Mouse (Mus musculus): Measurements from ENCODE around the gene Ccdc124. TPM values are rescaled to one million over a fixed set of nuclear protein-coding genes. Genes with fewer than 3 reads are reported as not detected.
A peak's percentile ranks its signal among the peaks of the same experiment; 100 is the strongest.

The Ccdc124 gene
- polyA plus RNA-seq, 1 experiment = 62.8 TPM

DNA sequence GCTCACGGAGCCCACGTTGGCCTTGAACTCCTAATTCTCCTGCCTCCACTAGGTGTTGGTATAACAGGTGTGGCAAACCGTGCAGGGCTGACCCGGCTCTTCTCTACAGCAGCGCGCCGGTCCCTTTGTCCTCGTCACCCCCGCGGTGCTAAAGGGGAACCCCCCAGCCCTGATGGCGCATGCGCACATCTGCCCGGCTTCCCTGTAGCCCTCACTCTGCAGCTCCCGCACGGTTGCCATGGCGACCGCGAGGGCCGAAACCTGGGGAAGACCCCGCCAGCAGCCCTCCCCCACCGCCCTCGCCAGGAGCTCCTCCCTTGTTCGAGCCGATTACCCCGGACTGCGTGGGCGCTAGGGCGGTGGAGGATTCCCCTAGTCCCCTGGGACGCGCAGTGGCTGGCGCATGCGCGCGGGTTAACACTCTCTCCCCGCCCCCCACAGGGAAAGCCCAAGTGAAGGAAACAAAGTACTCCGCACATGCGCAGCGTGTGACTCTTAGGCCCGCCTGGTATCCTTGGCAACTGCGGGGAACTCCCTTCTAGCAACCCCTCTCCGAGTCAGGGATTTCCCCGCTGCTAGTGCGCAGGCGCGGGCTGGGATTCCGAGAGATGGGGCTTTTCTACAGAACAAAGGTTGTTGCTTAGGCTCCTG lies 8.3 kb downstream of the Ccdc124 start:
- Histone ChIP-seq H3K27me3 (ENCODE audit: control insufficient read depth, insufficient read depth, low read length, poor library complexity, severe bottlenecking) (peaks cover 14% of the 10 kb centered on the region), H3K4me3 (ENCODE audit: low read depth, low read length) (peak overlapping the region; percentile 63), H3K4me1 (ENCODE audit: control insufficient read depth, insufficient read depth, low read length) (peaks cover 3% of the 10 kb centered on the region), H3K9me3 (replicated peaks; ENCODE audit: control insufficient read depth, insufficient read depth, low read length, poor library complexity, severe bottlenecking) (no peaks in the 10 kb centered on the region), H3K9ac (ENCODE audit: low read depth, poor library complexity, severe bottlenecking) (peak overlapping the region; percentile 13), H3K27ac (ENCODE audit: insufficient read depth, low read length) (peak overlapping the region; percentile 75), H3K36me3 (ENCODE audit: control insufficient read depth, insufficient read depth, low read length, poor library complexity, severe bottlenecking) (no peaks in the 10 kb centered on the region; the same call in 1 of the 2 replicates)
- TF ChIP-seq POLR2A (IDR thresholded peaks at IDR 0.05; ENCODE audit: insufficient read depth, low read length) (no peak), EP300 (IDR thresholded peaks at IDR 0.05; ENCODE audit: insufficient read depth, low read depth, low read length) (peak; percentile 44)

DNA sequence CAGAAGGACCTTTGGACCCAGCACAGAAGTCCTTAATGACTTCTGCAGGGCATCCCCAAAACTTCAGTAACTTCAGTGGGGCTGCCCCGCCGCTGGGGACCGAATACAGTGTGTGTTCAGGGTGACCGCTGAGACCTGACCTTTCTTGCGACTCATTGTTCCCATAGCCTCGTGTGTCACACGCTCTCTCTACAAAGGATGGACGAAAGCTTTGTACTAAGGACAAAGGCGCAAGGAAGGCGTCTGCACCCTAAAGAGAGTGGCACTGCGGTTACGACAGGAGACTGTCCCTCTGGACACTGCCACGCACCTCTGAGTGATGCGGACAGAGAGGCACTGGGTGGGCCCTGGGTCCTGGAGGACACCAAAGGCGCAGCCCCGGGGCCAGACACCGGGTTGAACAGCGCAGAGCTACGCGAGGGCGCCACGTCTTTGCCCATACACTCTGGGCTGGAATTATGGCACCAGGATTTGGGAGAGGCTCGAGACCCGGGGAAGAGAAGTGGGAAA lies 9.0 kb downstream of the Ccdc124 start:
- TF ChIP-seq CTCF (IDR thresholded peaks at IDR 0.05; ENCODE audit: low read depth, low read length) (no peak), EP300 (IDR thresholded peaks at IDR 0.05; ENCODE audit: insufficient read depth, low read depth, low read length) (peak; percentile 73)
- H3K9me3 ChIP-seq (replicated peaks; ENCODE audit: control insufficient read depth, insufficient read depth, low read length, poor library complexity, severe bottlenecking) = no peaks in the 10 kb centered on the region
- peak overlapping the region; percentile 5 for H3K9ac ChIP-seq (ENCODE audit: low read depth, poor library complexity, severe bottlenecking)
- peak overlapping the region; percentile 3 for H3K27ac ChIP-seq (ENCODE audit: insufficient read depth, low read length)
- peaks cover 3% of the 10 kb centered on the region for H3K4me1 ChIP-seq (ENCODE audit: control insufficient read depth, insufficient read depth, low read length)
- H3K36me3 ChIP-seq (ENCODE audit: control insufficient read depth, insufficient read depth, low read length, poor library complexity, severe bottlenecking) = no peaks in the 10 kb centered on the region; the same call in 1 of the 2 replicates
- peak overlapping the region; percentile 59 for H3K4me3 ChIP-seq (ENCODE audit: low read depth, low read length)
- peaks cover 14% of the 10 kb centered on the region for H3K27me3 ChIP-seq (ENCODE audit: control insufficient read depth, insufficient read depth, low read length, poor library complexity, severe bottlenecking)

DNA sequence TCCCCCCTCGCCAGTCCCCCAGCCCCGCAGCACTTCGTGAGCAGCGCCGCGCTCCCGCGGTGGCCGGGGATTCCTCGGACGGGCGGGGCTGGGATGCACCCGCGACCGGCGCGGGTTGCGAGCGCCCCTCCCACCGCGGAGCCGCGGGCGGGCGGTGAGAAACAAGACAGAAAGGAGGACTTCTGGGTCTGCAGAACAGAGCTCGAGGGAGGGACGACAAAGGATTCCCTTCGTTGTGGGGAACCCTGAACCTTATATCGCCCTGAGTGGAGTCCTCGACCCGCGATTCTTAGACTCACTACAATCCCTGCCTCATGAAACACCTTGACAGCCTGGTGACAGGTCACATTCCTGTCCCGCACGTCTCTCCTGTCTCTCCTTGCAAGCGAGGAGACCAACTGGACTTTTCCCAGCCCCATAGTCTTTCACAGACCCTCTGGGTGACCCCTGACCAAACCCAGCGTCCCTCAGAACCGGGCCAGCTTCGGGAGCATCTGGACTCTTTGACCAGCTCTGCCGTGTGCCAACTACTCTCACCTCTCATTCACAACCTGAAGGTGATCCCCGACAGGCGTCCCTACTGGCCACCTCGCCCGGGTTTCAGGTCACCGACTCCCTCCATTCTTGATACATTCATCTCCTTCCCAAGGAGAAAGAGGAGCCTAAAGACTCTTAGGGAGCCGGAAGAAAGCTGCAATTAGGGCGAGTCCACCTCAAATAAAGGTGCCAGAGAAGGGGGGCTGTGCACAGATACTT lies 9.6 kb downstream of the Ccdc124 start:
- no peaks in the 10 kb centered on the region for H3K9me3 ChIP-seq (replicated peaks; ENCODE audit: control insufficient read depth, insufficient read depth, low read length, poor library complexity, severe bottlenecking)
- no peak overlapping the region for H3K27ac ChIP-seq (ENCODE audit: insufficient read depth, low read length)

DNA sequence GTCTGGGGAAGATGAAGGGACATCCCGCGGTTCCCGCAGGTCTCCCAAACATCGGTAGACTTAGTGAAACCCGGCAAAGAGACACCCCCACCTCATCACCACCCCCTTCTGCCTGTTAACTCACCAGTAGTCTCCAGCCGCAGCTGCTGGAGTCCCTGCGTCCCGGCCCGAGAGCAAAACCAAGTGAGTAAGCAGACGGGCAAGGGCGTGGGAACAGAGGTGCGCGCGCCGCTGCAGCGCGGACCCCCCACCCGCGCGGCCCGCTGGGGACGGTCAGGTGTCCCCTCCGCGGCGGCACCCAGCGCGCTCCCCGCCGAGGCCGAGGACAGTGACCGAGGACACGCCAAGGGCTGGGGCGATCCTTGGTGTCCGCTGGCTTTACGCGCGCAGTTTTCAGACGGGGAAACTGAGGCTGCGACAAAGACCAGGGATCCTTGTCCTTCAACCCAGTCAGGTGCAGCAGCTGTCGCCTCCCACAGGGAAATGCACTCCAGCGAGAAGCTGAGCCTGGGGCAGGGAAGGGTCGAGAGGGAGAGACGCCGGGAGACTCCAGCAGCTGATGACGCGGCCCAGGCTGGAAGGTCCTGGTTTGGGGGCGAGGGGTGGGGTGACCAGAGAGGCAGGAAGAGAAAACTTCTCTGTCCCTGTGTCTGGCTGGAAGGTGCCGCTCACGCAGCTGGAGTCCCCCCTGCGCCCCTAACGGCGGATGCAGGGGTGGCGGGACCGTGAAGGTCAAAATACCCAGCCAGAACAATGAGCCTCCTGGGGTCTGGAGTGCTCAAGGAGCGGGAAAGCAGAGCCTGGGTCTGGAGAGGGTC lies 10.7 kb downstream of the Ccdc124 start, which contains the start of gene Kcnn1:
Gene Kcnn1, minus strand, starts transcription at position 435 of the 818 bp plus-strand sequence.
- Histone ChIP-seq H3K9me3 (replicated peaks; ENCODE audit: control insufficient read depth, insufficient read depth, low read length, poor library complexity, severe bottlenecking) (no peaks in the 10 kb centered on the region), H3K4me3 (ENCODE audit: low read depth, low read length) (peak within 1 kb of the TSS; percentile 38), H3K27ac (ENCODE audit: insufficient read depth, low read length) (no peak within 1 kb of the TSS), H3K27me3 (ENCODE audit: control insufficient read depth, insufficient read depth, low read length, poor library complexity, severe bottlenecking) (peaks cover 14% of the 10 kb centered on the region), H3K4me1 (ENCODE audit: control insufficient read depth, insufficient read depth, low read length) (peaks cover 3% of the 10 kb centered on the region), H3K9ac (ENCODE audit: low read depth, poor library complexity, severe bottlenecking) (peak within 1 kb of the TSS; percentile 41), H3K36me3 (ENCODE audit: control insufficient read depth, insufficient read depth, low read length, poor library complexity, severe bottlenecking) (no peaks in the 10 kb centered on the region; the same call in 1 of the 2 replicates)
- TF ChIP-seq EP300 (IDR thresholded peaks at IDR 0.05; ENCODE audit: insufficient read depth, low read depth, low read length) (0 out of 2 replicates have a peak, but pooled peaks have one; percentile 3), CTCF (IDR thresholded peaks at IDR 0.05; ENCODE audit: low read depth, low read length) (no peak), POLR2A (IDR thresholded peaks at IDR 0.05; ENCODE audit: insufficient read depth, low read length) (no peak)

More for the DNA sequence above, 9.6 kb downstream of the Ccdc124 start:
- Histone ChIP-seq H3K27me3 (ENCODE audit: control insufficient read depth, insufficient read depth, low read length, poor library complexity, severe bottlenecking) (peaks cover 14% of the 10 kb centered on the region), H3K36me3 (ENCODE audit: control insufficient read depth, insufficient read depth, low read length, poor library complexity, severe bottlenecking) (no peaks in the 10 kb centered on the region; the same call in 1 of the 2 replicates), H3K4me3 (ENCODE audit: low read depth, low read length) (peak overlapping the region; percentile 20), H3K9ac (ENCODE audit: low read depth, poor library complexity, severe bottlenecking) (peak overlapping the region; percentile 41; the same call in 1 of the 2 replicates), H3K4me1 (ENCODE audit: control insufficient read depth, insufficient read depth, low read length) (peaks cover 3% of the 10 kb centered on the region)
- TF ChIP-seq POLR2A (IDR thresholded peaks at IDR 0.05; ENCODE audit: insufficient read depth, low read length) = no peak
- no peak for TF ChIP-seq EP300 (IDR thresholded peaks at IDR 0.05; ENCODE audit: insufficient read depth, low read depth, low read length)
- no peak for TF ChIP-seq CTCF (IDR thresholded peaks at IDR 0.05; ENCODE audit: low read depth, low read length)

DNA sequence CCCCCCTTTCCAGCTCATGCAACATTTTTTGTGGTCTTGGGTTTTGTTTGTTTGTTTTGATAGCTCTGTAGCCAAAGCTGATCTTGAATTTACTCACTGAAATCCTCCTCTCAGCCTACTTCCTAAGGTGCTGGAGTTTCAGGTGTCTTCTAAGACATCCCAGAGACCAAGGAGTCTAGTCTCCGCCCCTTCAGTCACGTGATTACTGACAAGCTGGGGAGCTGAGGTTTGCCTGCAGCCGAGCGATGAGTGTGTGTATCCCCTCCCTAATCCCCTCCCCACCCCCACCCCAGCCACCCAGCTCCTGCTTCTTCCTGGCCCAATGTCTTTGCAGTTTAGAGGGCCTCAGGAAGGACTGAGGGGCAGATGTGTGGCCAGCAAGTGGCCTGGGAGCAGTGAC lies 16.2 kb downstream of the Ccdc124 start:
- Histone ChIP-seq H3K4me3 (ENCODE audit: low read depth, low read length) (0 out of 2 replicates have a peak overlapping the region, but pooled peaks have one; percentile 24), H3K27ac (ENCODE audit: insufficient read depth, low read length) (no peak overlapping the region), H3K9me3 (replicated peaks; ENCODE audit: control insufficient read depth, insufficient read depth, low read length, poor library complexity, severe bottlenecking) (no peaks in the 10 kb centered on the region), H3K36me3 (ENCODE audit: control insufficient read depth, insufficient read depth, low read length, poor library complexity, severe bottlenecking) (no peaks in the 10 kb centered on the region), H3K9ac (ENCODE audit: low read depth, poor library complexity, severe bottlenecking) (no peak overlapping the region; the same call in 1 of the 2 replicates), H3K27me3 (ENCODE audit: control insufficient read depth, insufficient read depth, low read length, poor library complexity, severe bottlenecking) (peaks cover 6% of the 10 kb centered on the region), H3K4me1 (ENCODE audit: control insufficient read depth, insufficient read depth, low read length) (no peaks in the 10 kb centered on the region)
- TF ChIP-seq CTCF (IDR thresholded peaks at IDR 0.05; ENCODE audit: low read depth, low read length) (no peak), EP300 (IDR thresholded peaks at IDR 0.05; ENCODE audit: insufficient read depth, low read depth, low read length) (no peak), POLR2A (IDR thresholded peaks at IDR 0.05; ENCODE audit: insufficient read depth, low read length) (no peak)
